Mouse (Mus musculus) ES-Bruce4 (cell line): ENCODE data around the gene Tmem117.

Experiments used
- CTCF ChIP-seq: IDR thresholded peaks from one replicate; pipeline ENCODE4 v1.8.1; 2011; ENCODE audit warnings: low read depth, low read length
- POLR2A ChIP-seq: IDR thresholded peaks from one replicate; pipeline ENCODE4 v1.8.1; 2011; ENCODE audit warnings: low read length; ENCODE audit not compliant: insufficient read depth

DNA sequence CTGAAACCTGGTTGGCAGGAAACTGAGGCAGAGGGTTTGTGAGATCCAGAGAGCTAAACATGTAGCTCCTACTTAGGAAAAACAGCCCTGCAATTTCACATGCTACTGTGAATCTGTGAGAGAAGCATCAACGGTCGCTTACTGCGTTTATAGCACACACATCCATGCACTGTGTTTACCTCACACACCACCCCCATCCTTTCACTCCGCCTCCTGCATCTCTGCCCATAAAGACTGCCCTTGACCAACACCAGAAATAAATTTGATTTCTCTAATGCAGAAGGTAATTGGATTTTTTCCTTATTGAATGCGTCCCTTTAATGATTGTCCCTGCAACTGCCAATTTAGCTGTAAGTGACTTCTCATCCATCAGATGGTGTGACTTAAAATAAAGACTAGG, 299.0 kb downstream of the Tmem117 start:
- TF ChIP-seq POLR2A (no peak), CTCF (no peak)
